Mouse (Mus musculus) heart, postnatal 0 days (tissue): Measurements from ENCODE around the gene Inava.

ENCODE experiments used
- CTCF ChIP-seq: IDR thresholded peaks from 2 replicates; pipeline ENCODE4 v1.5.1; 2016; ENCODE audit warnings: antibody characterized with exemption, control low read depth, low read depth
- EP300 ChIP-seq: IDR thresholded peaks from 2 replicates; pipeline ENCODE4 v1.6.1; 2016; ENCODE audit warnings: antibody characterized with exemption, low read depth

GRCm38 (mm10) chr1:136228328-136229039 lies 5.6 kb downstream of the Inava start:
- TF ChIP-seq CTCF (no peak), EP300 (no peak)
